Mouse (Mus musculus): ENCODE results near the gene Foxk1.

The Foxk1 gene

DNA sequence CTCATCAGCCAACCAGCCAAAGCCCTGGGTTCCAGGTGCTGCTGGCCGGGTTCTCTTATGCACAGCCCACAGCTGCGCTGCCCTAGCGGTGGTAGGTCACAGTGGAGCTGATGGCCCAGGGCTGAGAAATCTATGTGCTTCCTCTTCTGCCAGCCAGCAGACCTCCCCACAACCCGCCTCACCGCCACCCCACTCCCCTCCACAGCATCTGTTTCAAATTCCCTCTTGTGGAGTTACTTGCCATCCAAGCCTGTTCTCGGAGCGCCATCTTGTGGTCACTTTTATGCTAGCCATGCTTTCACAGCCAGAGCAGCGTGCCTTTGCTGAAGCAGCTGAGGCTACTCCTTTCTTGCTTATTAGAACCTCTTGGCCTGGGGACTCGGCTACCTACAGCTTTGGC is 46.8 kb downstream of the Foxk1 start:
- peak; percentile 95 for DNase-seq

DNA sequence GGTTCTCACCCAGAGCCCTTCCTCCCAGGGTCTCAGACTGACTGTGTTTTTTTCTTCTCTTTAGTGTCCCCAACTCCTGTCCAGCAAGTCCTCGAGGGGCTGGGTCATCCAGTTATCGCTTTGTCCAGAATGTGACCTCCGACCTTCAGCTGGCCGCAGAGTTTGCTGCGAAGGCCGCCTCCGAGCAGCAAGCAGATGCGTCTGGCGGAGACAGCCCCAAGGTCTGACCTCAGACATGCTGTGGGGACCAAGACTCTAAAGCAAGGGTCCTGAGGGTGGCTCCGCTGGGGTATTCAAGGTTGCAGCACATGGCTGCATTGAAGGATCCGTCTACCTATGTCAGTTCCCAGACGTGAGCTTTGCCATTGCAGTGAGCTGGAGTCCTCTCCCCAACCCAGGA is 47.3 kb downstream of the Foxk1 start:
- peak; percentile 51 for DNase-seq

DNA sequence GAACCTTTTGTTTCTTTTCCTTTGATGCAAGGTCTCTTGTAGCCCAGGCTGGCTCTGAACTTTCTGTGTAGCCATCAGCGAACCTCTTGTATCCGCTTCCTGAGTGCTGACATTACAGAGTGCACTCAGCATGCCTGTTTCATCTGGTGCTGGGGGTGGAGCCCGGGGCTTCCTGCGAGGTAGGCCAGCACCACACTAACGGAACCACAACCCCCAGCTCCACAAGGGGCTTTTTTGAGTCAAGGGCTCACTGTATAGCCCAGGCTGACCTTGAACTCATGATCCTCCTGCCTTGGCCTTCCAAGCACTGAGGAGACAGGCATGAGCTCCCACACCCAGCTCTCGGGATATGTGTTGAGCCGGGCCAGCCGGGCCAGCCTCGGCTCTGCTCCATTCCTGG is 49.5 kb downstream of the Foxk1 start:
- no peak for DNase-seq

DNA sequence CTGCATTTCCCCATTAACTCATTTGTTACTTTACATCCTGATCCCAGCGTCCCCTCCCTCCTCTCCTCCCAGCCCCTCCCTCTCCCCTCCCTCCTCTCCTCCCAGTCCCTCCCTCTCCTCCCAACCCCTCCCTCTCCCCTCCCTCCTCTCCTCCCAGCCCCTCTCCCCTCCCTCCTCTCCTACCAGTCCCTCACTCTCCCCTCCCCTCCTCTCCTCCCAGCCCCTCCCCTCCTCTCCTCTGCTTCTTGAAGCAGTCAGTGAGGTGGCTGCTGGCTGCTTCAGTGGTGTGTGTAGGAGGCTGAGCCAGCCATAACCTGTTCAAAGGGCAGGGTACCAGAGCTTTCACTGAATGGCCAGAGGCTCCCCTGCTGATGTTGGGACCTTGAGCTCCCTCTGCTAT is 50.5 kb downstream of the Foxk1 start:
- DNase-seq: peak; percentile 68

DNA sequence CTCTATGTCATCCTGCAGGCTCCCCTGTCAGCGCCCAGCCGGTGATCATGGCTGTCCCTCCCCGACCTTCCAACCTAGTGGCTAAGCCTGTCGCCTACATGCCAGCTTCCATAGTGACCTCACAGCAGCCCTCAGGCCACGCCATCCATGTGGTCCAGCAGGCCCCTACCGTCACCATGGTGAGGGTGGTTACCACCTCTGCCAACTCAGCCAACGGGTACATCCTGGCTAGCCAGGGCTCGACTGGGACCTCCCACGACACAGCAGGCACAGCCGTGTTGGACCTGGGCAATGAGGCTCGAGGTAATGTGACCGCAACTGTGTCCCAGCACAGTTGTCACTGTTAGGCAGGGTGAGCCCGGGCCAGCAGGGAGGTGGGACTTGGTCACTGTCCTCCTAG is 52.4 kb downstream of the Foxk1 start:
- DNase-seq: no peak

DNA sequence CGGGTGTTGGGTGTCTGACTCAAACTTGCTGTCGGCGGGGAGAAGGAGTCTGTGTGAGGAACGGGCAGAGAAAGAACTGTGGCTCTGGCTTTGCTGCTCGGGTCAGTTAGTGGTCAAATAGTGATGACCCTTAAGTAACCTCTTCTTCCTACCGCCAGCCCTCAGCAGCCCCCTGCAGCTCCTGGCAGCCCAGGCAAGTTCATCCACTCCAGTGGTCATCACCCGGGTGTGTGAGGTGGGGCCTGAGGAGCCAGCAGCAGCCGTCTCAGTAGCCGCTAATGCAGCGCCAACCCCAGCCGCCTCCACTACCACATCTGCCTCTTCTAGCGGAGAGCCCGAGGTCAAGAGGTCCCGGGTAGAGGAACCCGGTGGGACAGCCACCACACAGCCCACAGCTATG is 55.0 kb downstream of the Foxk1 start:
- no peak for DNase-seq

DNA sequence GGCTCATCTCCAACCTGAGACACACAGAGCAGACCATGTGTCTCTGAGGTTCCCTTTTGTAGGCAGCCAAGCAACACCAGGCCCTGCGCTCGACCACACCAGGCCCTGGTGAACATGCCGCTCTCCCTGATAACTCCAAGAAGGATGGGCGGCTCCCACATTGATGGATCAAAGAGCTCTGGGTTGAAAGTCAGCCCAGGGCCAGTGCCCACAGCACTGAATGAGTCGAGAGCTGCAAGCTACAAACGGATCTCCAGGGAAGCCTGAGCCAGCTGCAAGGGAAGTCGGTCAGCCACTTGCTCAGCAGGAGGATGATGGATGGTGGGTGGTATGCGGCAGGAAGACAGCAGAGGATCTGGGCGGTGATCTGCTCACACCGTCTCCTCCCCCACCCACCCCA is 56.0 kb downstream of the Foxk1 start:
- peak; percentile 68 for DNase-seq

DNA sequence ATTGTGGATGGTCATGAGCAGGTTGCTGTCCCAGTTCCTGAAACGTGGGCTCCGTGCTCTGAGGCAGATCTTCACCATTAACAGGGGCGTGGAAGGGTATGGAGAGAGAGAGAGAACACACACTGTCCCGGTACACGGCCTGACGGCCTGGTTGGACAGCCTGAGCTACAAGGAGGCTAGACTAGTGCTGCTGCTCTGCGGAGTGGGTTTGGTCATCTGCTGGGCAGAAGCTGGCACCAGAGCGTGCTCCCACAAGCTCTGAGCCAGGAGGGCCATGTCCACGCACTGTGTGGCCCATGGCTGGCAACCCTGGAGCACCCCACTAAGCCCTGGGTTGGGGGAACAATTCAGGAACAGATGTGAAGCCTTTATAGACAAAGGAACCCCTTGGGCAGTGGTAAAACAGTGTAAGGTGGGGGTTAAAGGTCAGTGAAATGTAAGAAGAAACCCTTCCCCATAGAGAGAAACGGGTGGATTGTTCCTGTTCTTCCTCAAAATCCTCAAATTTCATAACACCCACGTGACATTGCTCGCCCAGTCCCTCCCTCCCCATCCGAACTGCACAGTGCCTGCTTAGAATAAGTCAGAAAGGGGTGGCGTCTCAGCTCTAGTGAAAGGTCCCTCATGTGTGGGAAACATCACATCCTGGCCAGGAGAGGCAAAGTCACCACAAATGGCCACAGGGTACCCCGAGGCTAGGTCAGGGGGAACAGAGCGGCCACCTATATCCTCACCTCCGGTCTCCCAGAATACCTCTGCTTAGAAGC is 57.7 kb downstream of the Foxk1 start:
- DNase-seq: no peak

DNA sequence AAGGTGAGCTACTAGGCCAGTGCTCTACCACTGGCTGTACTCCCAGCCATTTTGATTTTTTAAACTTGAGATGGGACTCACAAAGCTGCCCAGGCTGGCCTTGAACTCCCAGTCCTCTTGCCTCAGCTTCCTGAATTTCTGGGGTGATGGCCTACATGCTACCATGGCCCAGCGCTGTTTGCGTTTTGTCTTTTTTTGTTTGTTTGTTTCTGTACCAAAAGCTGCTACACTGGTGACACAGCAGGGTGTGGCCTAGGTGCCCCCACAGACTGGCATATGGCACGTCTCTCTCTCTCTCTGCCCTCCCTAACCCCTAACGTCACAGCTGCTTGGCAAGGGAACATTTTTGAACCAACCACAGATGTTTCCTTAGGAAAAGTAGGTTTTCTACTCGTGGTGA is 58.5 kb downstream of the Foxk1 start:
- DNase-seq: no peak

DNA sequence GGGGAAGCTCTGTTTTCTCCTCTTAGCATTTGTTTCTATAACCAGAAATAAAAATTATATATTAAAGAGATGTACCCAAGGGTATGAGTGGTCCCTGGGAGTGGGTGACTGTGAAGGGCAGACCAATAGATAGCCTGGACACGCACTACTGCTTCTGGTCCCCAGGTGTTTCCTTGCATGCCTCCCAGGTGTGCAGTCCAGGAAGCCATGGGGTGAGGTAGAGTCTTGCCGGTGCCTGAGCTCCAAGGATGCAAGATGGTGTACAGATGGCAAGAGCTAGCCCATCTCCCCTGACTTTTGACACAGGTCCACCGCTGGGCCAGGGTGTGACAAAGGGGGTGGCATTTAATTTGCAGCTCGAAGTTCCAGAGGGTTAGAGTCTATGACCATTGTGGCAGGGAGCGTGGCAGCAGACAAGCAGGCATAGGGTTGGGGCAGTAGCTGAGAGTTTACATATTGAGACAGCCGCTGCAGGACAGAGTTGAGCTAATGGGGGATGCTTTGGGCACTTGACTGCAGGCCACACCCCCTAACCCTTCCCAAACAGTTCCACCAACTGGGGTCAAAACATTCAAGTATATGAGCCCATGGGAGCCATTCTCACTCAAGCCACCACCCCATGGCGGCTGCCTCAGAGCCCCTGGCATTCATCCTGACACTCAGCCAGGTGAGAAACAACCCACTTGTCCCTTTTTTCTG is 60.8 kb downstream of the Foxk1 start:
- no peak for DNase-seq

DNA sequence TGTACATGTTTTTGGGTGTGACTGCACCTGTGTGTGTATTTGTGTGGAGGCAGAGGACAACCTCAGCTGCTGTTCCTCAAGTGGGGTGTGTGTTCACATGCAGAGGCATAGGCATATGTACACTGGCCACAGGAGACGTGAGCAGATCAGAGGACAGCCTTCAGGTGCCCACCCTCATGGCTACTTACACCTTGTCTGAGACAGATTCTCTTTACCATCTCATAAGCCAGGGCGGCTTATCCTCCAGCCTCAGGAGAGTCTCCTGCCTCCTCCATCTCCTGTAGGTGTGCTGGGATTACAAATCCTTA is 61.3 kb downstream of the Foxk1 start:
- DNase-seq: no peak

DNA sequence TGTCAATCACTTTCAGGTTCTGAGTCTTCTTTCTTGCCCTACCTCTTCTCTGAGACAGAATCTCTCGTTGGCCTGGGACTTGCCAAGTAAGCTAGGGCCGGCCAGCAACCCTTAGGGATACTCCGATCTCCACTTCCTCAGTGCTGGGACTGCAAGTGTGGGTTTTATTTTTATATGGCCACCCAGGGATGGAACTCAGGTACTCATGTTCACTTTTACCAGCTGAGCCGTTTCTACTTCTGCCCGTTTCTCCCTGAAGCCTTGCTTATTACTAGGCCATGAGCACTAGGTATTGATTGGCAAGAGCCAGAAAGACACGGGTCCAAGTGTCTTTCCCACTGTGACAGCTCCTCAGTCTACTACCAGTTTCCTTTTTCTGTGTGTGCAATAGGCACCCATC is 61.7 kb downstream of the Foxk1 start:
- DNase-seq: no peak

DNA sequence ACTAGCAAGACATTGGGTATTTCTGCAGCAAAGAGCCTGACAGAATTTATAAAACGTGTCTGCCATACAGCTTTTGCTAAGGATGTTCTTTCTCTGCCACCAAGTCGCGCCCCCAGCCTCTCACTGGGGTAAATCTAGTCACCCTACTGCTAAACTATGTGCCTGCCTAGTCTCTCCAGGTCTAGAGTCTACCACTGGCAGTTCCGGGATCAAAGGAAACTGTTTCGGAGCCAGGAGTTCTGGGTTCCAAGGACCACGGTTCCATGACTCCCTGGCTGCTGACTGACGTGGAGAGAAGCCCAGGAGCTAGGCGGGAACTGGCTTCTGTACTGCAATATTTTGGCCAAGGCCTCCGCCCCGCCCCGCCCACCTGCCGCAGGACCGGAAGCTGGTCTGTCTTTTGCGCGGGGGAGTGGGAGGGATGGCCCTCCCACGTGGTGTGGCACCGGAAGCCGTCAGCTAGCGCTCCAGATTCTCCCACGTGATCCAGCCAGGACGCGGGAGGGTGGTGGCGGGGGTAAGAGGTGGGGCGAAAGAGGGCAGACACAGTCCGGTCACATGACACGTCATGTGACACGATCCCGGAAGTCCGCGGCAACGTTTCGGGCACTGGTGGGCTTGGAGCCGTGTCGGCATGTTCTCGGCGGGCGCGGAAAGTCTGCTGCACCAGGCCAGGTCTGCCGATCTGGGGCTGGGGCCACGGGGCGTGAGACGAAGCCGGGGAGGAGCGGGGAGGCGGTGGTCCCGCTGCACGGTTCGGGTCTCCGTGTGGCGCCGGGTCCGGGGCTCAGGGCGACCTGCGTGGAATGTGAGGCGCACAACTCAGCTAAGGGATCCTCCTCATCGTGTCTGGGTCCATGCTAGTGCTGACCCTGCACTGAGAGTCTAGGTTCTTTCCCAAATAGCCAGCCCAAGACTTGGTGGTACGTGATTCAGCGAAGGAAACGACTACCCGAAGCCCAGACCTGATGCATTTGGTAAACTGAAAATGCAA is 62.5 kb downstream of the Foxk1 start, which contains the start of gene Ap5z1:
Gene Ap5z1 (plus strand): TSS at position 484 of the 994 bp plus-strand sequence.
- DNase-seq: peak; percentile 97

DNA sequence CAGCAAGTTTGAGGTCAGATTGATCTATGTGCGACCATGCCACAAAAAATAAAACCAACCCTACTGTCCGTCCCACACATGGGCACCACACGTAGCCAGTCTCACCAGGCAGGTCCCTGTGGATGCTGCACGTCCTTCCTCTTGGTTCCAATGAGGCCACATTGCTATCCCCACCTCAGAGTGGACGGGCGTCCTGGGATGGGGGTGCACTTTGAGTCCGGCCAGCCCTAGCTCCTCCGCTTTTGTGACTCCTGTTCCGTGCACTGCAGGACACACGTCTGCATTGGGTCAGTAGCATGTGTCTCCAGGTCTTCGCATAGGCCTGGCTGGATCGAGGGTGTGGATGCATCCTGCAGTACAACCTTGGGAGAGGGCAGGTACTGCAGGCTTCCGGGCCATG is 67.1 kb downstream of the Foxk1 start:
- no peak for DNase-seq

DNA sequence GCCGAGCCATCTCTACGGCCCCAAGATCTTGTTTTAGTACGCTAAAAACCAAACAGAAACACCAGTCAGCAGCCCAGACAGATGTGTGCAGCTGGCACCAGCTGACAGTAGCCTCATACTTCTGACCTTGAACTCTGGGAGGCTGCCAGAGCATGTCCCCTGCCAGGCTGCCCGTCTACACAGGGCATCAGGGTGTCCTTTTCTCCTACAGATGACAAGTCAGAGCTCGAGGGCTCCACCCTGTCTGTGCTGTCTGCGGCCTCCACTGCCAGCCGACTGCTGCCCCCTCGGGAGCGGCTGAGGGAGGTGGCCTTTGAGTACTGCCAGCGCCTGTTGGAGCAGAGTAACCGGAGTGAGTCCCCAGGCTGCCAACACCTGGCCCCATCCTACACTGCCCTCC is 68.5 kb downstream of the Foxk1 start:
- DNase-seq: no peak

DNA sequence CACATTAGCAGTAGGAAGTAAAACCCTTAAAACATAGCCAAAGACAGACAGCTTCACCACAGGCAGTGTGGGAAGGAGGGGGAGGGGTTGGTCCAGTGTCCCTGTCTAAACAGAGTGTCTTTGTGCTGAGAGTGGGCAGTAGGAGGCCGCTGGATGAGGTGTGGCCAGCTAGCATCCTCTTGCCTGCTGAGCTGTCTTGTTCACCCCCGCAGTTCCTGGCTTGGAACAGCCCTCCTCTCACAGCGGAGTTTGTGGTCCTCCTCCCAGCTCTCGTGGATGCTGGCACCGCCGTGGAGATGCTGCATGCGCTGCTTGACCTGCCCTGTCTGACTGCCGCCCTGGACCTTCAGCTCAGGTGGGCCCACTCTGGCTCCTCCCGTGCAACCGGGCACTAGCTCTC is 72.4 kb downstream of the Foxk1 start:
- DNase-seq: no peak

DNA sequence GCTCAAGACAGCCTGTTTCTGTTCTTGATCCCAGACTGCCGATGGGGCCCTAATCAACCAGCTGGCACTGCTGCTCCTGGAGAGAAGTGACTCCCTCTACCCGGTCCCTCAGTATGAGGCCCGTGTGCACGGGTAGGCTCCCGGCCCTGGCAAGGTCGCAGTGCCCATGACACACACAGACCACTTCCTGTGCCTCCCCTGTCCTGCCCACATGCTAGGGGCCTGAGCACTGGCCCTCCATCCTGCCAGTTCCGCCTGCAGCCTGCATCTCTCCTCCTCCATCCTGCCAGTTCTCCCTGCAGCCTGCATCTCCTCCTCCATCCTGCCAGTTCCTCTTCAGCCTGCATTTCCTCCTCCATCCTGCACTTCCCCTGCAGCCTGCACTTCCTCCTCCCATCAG is 74.4 kb downstream of the Foxk1 start:
- no peak for DNase-seq

DNA sequence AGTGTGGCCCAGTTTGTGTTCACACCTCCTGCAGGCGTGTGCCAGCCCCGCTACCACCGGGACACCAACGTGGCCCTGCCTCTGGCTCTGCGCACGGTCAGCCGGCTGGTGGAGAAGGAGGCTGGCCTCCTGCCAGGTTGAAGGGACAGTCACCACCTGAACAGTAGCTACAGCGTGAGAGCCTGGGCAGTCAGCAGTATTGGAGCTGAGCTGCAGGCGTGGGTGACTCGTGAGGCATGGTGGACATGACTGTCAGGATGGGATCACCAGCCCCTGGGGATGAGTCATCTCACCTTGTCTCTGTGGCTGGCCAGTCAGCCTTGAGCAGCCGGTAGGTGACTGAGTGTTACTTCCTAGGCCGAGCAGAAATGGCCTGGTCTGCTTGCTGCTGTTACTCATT is 76.0 kb downstream of the Foxk1 start:
- peak; percentile 55 for DNase-seq

DNA sequence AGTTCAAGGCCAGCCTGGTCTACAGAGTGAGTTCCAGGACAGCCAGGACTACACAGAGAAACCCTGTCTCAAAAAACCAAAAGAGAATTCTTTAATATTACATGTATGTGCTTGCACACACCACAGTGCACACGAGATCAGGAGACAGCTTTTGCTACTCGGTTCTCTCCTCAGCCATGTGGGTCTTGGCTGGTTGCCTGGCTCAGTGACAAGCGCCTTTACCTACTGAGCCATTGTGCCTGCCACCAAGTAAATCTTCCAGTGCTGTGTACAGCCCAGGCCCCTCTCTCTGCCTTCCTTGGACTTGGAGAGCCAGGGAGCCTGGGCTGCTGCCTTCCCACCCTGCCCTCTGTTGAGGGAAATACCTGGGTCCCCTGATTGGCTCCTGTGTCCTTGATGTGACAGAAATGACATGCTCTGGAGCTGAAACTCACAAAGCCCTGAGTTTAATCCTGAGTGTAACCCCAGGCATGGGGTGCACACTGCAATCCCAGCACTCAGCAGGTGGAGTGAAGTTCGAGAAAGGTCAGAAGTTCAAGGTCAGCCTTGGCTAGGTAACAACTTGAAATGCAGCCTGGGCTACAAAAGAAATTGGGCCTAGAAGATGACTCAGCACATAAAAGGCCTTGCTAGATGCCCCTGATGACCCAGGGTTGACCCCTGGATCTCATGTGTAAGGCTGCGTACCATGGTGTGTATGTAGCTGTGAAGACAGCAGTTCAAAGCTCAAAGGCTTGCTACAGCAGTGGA is 76.7 kb downstream of the Foxk1 start:
- no peak for DNase-seq

DNA sequence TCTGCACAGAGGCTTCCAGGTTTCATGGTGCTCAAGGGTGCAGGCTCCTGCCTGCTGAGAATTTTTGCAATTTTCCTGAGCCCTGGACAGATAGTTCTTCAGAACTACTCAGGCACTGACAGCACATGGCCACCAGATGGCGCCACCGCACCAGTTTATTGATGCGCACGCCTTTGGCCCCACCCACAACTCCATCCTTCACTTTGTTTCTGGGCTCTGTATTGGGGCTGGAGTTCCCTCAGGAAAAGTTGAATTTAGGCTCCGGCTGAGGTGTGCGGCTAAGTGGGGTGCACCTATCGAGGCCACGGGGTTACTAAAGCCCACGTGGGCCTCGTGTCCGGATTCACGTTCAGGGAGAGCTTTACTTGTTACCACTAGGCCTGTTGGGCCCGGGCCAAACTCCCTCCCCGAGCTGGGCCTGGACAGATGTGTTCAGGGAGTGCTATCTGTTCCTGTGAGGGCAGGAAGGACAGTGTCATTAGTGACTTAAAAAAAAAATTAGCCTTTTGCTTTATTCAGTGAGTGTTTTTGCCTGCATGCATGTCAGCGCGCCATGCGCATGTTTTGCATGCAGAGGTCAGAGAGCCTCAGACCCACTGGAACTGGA is 77.6 kb downstream of the Foxk1 start:
- peak; percentile 93 for DNase-seq

DNA sequence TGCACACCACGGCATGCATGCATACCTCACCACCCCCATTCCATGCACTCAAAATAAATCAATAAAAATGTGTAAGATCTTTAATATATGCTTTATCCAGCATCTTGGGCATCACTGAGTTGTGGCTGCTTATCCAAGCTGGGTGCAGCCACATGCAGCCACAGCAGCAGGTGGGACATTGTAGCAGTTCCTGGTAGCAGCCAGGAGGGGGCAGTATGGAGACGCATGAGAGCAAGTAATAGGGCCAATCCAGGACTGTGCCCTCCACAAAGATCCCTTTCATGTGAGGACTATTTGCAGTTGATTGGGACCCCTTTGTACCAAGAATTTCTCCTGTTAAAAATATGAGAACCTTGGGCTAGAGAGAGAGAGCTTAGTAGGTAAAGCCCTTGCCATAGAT is 81.2 kb downstream of the Foxk1 start:
- DNase-seq: no peak

DNA sequence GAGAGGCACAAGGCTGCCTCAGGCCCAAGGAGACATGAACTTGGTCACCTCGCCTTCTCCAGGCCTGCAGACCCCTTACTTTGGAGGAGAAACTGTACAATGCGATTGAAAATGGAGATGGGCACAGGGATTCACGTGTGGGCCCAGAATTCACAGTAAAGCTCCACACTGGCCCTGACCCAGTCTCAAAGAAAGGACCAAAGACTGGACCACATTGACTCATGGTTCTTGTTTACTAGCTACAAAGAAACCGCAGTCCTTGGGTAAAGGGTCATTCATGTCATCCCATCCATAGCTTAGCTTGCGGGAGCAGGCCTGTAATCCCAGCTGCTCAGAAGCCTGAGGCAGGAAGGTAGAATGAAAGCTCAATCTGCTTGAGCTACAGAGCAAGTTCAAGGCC is 82.3 kb downstream of the Foxk1 start:
- DNase-seq: no peak

Measured in kidney, postnatal 10 days (tissue).